Mouse (Mus musculus) heart, adult 2 months (tissue): ENCODE results near the gene Mob3b.

Experiments
- CTCF ChIP-seq: fragments of 200-600 bp; IDR thresholded peaks from 2 replicates; pipeline ENCODE4 v1.8.1; 2022; ENCODE audit warnings: antibody characterized with exemption, mild to moderate bottlenecking, moderate library complexity
- EP300 ChIP-seq: fragments of 200-500 bp; IDR thresholded peaks from 2 replicates; pipeline ENCODE4 v1.6.1; 2011; ENCODE audit warnings: low read depth, low read length, control low read depth; ENCODE audit not compliant: insufficient read depth
- POLR2A ChIP-seq: fragments of 200-500 bp; IDR thresholded peaks from 2 replicates; pipeline ENCODE4 v1.6.1; 2011; ENCODE audit warnings: mild to moderate bottlenecking, low read depth, low read length, control low read depth; ENCODE audit not compliant: insufficient read depth

GRCm38 (mm10) chr4:35049742-35050058, 107.6 kb downstream of the Mob3b start:
- TF ChIP-seq POLR2A (no peak), CTCF (no peak), EP300 (no peak)
